Mouse (Mus musculus): Measurements from ENCODE around the gene Tmem130. TPM values are rescaled to one million over a fixed set of nuclear protein-coding genes. Genes with fewer than 3 reads are reported as not detected.

The Tmem130 gene
- polyA plus RNA-seq, 1 experiment = 0.99 TPM

DNA sequence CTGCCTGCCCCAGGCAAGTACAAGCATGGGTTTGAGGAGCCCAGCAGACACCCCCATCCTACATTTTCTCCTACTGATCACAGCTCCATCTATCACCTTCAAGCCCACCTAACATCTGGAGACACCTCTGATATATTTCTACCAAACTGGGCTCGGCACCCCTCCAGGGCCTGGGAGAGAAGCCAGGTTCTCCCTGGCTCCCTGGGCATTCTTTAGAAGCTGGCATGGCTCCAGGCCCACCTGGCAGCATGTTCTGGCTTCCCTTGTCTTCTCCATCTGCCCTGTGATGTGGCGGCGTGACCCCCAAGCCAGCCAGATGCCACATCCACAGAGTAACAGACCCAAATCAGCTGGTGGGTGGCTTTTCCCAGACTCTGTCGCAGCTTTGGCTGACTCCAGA lies 41.3 kb downstream of the Tmem130 start:
- no peaks in the 10 kb centered on the region for H3K4me1 ChIP-seq (ENCODE audit: control insufficient read depth, insufficient read depth, insufficient read length, low read length)
- TF ChIP-seq POLR2A (IDR thresholded peaks at IDR 0.05; ENCODE audit: low read depth, low read length) (no peak), CTCF (IDR thresholded peaks at IDR 0.05; ENCODE audit: extremely low read depth, insufficient read length, insufficient replicate concordance, low read depth, low read length) (no peak)
- H3K27ac ChIP-seq (ENCODE audit: insufficient read depth, low read depth, low read length) = no peak overlapping the region
- H3K36me3 ChIP-seq (ENCODE audit: control insufficient read depth, insufficient read depth, low read length) = no peaks in the 10 kb centered on the region
- H3K4me3 ChIP-seq (ENCODE audit: low read depth, low read length) = no peak overlapping the region
- WGBS = 41% methylated on average over 4 of the region's 4 CpGs
- no peaks in the 10 kb centered on the region for H3K27me3 ChIP-seq (ENCODE audit: control insufficient read depth, insufficient read depth, low read length)

- 53% methylated on average over 6 of the region's 6 CpGs for WGBS
- no peak overlapping the region for H3K27ac ChIP-seq (ENCODE audit: insufficient read depth, low read depth, low read length)
- no peaks in the 10 kb centered on the region for H3K4me1 ChIP-seq (ENCODE audit: control insufficient read depth, insufficient read depth, insufficient read length, low read length)
- H3K36me3 ChIP-seq (ENCODE audit: control insufficient read depth, insufficient read depth, low read length) = no peaks in the 10 kb centered on the region
- no peak for TF ChIP-seq POLR2A (IDR thresholded peaks at IDR 0.05; ENCODE audit: low read depth, low read length)
- TF ChIP-seq CTCF (IDR thresholded peaks at IDR 0.05; ENCODE audit: extremely low read depth, insufficient read length, insufficient replicate concordance, low read depth, low read length) = no peak
- H3K27me3 ChIP-seq (ENCODE audit: control insufficient read depth, insufficient read depth, low read length) = no peaks in the 10 kb centered on the region
- no peak overlapping the region for H3K4me3 ChIP-seq (ENCODE audit: low read depth, low read length)
Measured at GRCm38 (mm10) chr5:144719781-144720180, 41.8 kb downstream of the Tmem130 start.

DNA sequence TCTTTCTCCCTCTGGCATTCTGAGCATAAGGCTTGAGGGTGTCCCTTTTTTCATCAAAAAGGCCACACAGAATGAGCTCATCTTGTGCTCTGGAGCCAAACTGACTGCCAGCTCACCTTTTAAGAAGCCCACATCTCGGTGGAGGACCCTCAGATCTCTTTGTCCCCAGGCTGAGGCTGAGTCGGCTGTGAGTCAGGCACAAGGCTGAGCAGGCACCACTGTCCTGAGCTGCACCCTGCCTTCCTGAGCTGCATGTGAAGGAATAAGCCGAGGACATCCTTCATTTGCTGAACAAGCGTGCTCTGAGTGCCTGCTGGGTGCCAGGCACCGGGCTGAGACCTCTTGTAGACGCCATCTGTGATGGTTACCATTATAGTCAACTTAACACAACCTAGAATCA lies 44.4 kb downstream of the Tmem130 start:
- Histone ChIP-seq H3K4me1 (ENCODE audit: control insufficient read depth, insufficient read depth, insufficient read length, low read length) (no peaks in the 10 kb centered on the region), H3K36me3 (ENCODE audit: control insufficient read depth, insufficient read depth, low read length) (no peaks in the 10 kb centered on the region), H3K27me3 (ENCODE audit: control insufficient read depth, insufficient read depth, low read length) (no peaks in the 10 kb centered on the region), H3K4me3 (ENCODE audit: low read depth, low read length) (no peak overlapping the region), H3K27ac (ENCODE audit: insufficient read depth, low read depth, low read length) (no peak overlapping the region)
- no peak for TF ChIP-seq POLR2A (IDR thresholded peaks at IDR 0.05; ENCODE audit: low read depth, low read length)
- WGBS = 58% methylated on average over 6 of the region's 6 CpGs

GRCm38 (mm10) chr5:144713371-144713770 lies 48.2 kb downstream of the Tmem130 start:
- no peak overlapping the region for H3K4me3 ChIP-seq (ENCODE audit: low read depth, low read length)
- no peaks in the 10 kb centered on the region for H3K27me3 ChIP-seq (ENCODE audit: control insufficient read depth, insufficient read depth, low read length)
- TF ChIP-seq POLR2A (IDR thresholded peaks at IDR 0.05; ENCODE audit: low read depth, low read length) (no peak), CTCF (IDR thresholded peaks at IDR 0.05; ENCODE audit: extremely low read depth, insufficient read length, insufficient replicate concordance, low read depth, low read length) (no peak)
- no peaks in the 10 kb centered on the region for H3K4me1 ChIP-seq (ENCODE audit: control insufficient read depth, insufficient read depth, insufficient read length, low read length)
- no peaks in the 10 kb centered on the region for H3K36me3 ChIP-seq (ENCODE audit: control insufficient read depth, insufficient read depth, low read length)
- H3K27ac ChIP-seq (ENCODE audit: insufficient read depth, low read depth, low read length) = no peak overlapping the region
- 86% methylated on average over 10 of the region's 10 CpGs for WGBS

GRCm38 (mm10) chr5:144707603-144708002 lies 54.0 kb downstream of the Tmem130 start:
- Histone ChIP-seq H3K4me1 (ENCODE audit: control insufficient read depth, insufficient read depth, insufficient read length, low read length) (no peaks in the 10 kb centered on the region), H3K36me3 (ENCODE audit: control insufficient read depth, insufficient read depth, low read length) (no peaks in the 10 kb centered on the region), H3K27me3 (ENCODE audit: control insufficient read depth, insufficient read depth, low read length) (no peaks in the 10 kb centered on the region), H3K4me3 (ENCODE audit: low read depth, low read length) (no peak overlapping the region), H3K27ac (ENCODE audit: insufficient read depth, low read depth, low read length) (no peak overlapping the region)
- TF ChIP-seq POLR2A (IDR thresholded peaks at IDR 0.05; ENCODE audit: low read depth, low read length) (no peak), CTCF (IDR thresholded peaks at IDR 0.05; ENCODE audit: extremely low read depth, insufficient read length, insufficient replicate concordance, low read depth, low read length) (no peak)
- WGBS = 90% methylated on average over 6 of the region's 6 CpGs

DNA sequence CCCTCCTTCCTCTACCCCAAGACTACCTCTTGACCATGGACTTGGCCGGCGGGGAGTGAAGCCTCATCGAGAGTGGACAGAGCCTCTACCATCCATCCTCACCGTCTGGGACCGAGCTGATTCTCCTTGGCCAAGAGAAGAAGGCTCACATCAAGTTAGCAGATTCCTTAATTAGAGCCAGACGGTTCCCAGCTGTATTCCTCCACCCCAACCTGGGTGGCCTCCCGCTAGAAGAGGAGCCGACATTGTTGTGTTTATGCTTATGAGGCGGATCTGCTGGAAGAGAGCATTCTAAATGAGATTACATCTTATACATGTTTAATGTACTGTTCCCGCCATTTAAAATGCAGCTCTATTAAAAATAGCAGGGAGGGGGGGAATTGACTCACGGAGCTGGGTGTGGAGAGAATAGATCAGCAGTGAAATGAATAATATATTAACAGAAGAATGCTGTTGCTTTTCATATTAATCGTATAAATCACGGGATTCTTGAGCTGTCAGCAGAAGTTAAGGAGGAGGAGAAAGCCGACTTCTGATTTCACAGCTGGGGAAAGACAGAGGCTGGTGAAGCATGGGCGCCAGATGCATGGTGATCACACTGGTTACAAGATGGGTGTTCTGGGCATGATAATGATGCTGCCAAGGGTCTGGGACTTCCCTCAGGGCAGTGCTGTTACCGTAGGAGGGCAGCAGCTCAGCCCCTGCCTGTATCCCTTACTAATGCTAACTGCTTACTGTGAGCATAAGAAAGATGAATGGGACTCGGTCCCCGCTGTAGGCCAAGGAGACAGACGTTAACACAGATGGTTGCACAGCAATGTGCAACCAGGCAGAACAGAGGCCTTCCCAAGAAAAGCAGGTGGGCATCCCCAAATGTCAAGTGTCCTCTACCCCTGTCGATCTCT lies 57.9 kb downstream of the Tmem130 start:
- no peak for TF ChIP-seq POLR2A (IDR thresholded peaks at IDR 0.05; ENCODE audit: low read depth, low read length)
- no peak for TF ChIP-seq CTCF (IDR thresholded peaks at IDR 0.05; ENCODE audit: extremely low read depth, insufficient read length, insufficient replicate concordance, low read depth, low read length)
- no peak overlapping the region for H3K4me3 ChIP-seq (ENCODE audit: low read depth, low read length)
- no peaks in the 10 kb centered on the region for H3K36me3 ChIP-seq (ENCODE audit: control insufficient read depth, insufficient read depth, low read length)
- no peaks in the 10 kb centered on the region for H3K27me3 ChIP-seq (ENCODE audit: control insufficient read depth, insufficient read depth, low read length)
- H3K4me1 ChIP-seq (ENCODE audit: control insufficient read depth, insufficient read depth, insufficient read length, low read length) = no peaks in the 10 kb centered on the region
- H3K27ac ChIP-seq (ENCODE audit: insufficient read depth, low read depth, low read length) = no peak overlapping the region
- WGBS = 72% methylated on average over 20 of the region's 20 CpGs

DNA sequence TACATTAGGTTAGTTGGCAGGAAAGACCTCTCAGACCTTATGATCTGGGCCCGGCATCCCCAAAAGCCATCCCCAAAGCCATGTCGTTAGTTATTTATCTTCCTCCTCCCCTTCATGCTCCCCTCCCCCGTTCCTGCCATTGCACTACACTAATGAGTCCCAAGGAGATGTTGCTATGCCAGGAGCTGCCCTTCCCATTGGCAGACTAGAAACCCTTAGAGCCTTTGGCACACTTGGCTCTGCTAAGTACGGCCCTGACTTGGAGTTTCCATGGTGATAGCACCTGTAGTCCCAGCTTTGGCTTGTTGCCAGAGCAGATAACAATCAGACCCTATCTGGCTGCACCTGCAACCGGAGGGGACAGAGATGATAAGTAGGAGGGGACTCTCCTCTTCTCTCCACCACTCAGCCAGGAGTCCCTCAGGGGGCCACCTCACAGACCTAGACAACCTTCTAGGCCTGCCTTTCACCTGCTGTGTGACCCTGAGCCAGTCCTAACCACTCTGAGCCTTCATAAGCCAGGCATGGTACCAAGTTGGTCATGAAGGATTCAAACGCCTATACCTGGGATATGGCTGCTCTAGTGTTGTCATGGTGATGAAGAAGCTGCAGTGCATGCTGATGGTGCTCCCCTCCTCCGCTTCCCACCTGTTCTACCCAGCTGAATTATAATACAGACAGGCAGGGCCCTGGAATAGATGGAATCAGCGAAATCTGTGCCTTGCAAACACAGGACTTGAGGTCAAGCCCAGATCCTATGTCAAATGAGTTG lies 66.1 kb downstream of the Tmem130 start:
- no peak overlapping the region for H3K27ac ChIP-seq (ENCODE audit: insufficient read depth, low read depth, low read length)
- H3K27me3 ChIP-seq (ENCODE audit: control insufficient read depth, insufficient read depth, low read length) = no peaks in the 10 kb centered on the region
- no peak for TF ChIP-seq CTCF (IDR thresholded peaks at IDR 0.05; ENCODE audit: extremely low read depth, insufficient read length, insufficient replicate concordance, low read depth, low read length)
- TF ChIP-seq POLR2A (IDR thresholded peaks at IDR 0.05; ENCODE audit: low read depth, low read length) = no peak
- H3K36me3 ChIP-seq (ENCODE audit: control insufficient read depth, insufficient read depth, low read length) = no peaks in the 10 kb centered on the region
- no peaks in the 10 kb centered on the region for H3K4me1 ChIP-seq (ENCODE audit: control insufficient read depth, insufficient read depth, insufficient read length, low read length)
- WGBS = 45% methylated on average over 8 of the region's 8 CpGs
- no peak overlapping the region for H3K4me3 ChIP-seq (ENCODE audit: low read depth, low read length)

Measured in small intestine, adult 2 months (tissue).